Mouse (Mus musculus): ENCODE measurements at regions not wholly inside any gene's neighbourhood (a gene's known extent, or its start where the extent isn't known, plus 50 kb on each side); places are given as distances from the start of the nearest gene placed in this dataset.
A peak's percentile ranks its signal among the peaks of the same experiment; 100 is the strongest.

DNA sequence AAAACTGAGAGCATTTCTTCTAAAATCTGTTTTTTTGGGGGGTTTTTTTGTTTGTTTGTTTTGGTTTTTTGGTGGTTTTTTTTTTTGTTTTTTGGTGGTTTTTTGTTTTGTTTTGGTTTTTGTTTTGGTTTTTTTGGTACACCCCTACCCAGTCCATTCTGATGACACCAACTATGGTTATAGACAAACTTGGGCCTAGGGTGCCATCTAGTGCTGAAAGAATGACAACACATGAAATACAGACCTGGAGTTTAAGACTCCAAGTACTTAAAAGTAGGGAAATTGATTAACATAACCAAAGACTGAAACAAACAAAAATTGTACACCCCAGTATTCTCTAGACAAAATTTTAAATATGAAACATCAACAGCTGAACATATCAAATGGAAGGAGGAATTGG is 76.0 kb upstream of the Ano5 start:
- peak in 1 of 2 experiments; percentile 25 for DNase-seq

DNA sequence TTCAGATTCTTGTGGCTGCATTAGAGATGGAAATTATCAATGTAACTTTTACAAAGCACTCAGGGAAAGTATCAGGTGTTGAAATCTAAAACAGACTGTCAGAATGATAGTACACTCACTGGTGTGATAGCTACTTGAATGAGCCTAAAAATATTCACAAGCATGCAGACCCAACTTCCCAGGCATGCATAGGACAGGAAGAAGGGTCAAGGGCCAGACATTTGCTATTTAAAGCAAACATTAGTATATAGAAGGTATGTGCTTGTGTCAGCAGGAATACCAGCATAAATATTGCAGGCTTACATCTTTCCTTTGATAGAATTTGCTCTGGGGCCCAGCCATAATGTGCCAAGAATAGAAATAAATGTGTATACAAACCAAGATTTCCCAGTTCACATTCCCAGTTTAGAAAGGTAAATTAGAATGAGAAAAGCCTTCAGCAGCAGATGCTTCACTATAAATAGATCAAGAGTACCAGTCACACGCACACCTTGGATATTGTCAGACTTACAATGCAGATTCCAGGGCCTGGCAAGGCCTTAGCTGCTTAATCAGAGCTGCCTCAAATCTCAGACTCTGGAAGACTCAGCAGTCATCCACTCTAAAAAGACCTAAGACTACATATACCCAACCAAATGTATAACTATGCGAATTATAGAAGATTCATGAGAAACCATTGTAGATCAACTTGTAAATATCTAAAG is 55.7 kb upstream of the Ano5 start:
- DNase-seq = no peak

DNA sequence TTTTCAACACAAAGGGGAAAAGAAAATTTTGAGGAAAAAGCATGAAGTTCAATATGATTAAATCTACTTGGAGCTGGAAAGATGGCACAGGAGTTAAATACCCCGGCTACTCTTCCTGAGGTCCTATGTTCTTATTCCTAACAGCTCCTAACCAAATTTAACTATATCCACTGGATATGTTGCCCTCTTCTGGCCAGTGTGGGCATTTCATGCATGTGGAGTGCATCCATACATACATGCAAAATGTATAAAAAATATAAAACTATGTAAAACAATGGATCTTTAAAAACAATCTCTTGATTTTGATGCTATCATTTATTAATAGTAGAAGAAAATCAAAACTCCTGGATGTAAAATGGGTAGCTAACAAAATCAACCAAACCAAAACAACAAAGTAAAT is 52.1 kb upstream of the Ano5 start:
- DNase-seq = no peak
